In genomic region chr1:39687279-39687678, GRCm38 (mm10) we compare ENCODE assay signal across 13 mouse cellular contexts. TPM values are rescaled to one million over a fixed set of nuclear protein-coding genes. Genes with fewer than 3 reads are reported as not detected.
"Had no signal": no experiment of that assay in that cellular context is flagged by ENCODE, and none has a peak within 500 bp of the region (broad histone marks: within the 10 kb centered on the region; RNA-seq: fewer than 3 reads in every experiment).

No protein-coding gene starts in this region.

- H3K4me3 ChIP-seq: limb, embryonic 10.5 days; liver, embryonic 15.5 days; megakaryocyte, embryonic 14.5 days; midbrain, embryonic 15.5 days; neural tube, embryonic 15.5 days had no signal

- H3K36me3 ChIP-seq: limb, embryonic 10.5 days; liver, embryonic 15.5 days; midbrain, embryonic 15.5 days; neural tube, embryonic 15.5 days had no signal

- H3K27ac ChIP-seq: limb, embryonic 10.5 days; liver, embryonic 15.5 days; macrophage; midbrain, embryonic 15.5 days; neural tube, embryonic 15.5 days had no signal

- H3K27me3 ChIP-seq: liver, embryonic 15.5 days; midbrain, embryonic 15.5 days; neural tube, embryonic 15.5 days had no signal

- H3K4me1 ChIP-seq: liver, embryonic 15.5 days; midbrain, embryonic 15.5 days; neural tube, embryonic 15.5 days had no signal

- DNase-seq: kidney, adult 8-10 months; lung, embryonic 14.5 days; lung, postnatal 14 days; thymus, adult 18-20 months; thymus, postnatal 14 days had no signal

- H3K9me3 ChIP-seq: limb, embryonic 10.5 days; liver, embryonic 15.5 days; megakaryocyte, embryonic 14.5 days; midbrain, embryonic 15.5 days; neural tube, embryonic 15.5 days had no signal

RNA-seq across cellular contexts. Expression of gene Rfx8, which starts 33.5 kb away (rescaled TPM):
- polyA plus RNA-seq: large intestine, adult 2 months; macrophage had no signal

RNA-seq across cellular contexts. Expression of gene Creg2, which starts 36.0 kb away (rescaled TPM):
- polyA plus RNA-seq: liver, embryonic 11.5 days; liver, embryonic 15.5 days had no signal
